Mouse (Mus musculus) spleen, adult 2 months (tissue): ENCODE data around the gene Gp6.

ENCODE experiments used
- CTCF ChIP-seq: fragments of 200-500 bp; IDR thresholded peaks from 2 replicates; pipeline ENCODE4 v1.5.1; 2011; ENCODE audit warnings: mild to moderate bottlenecking, inconsistent platforms; ENCODE audit not compliant: insufficient read depth, insufficient read length, insufficient replicate concordance; ENCODE audit errors: extremely low read depth
- POLR2A ChIP-seq: fragments of 200-500 bp; IDR thresholded peaks from 2 replicates; pipeline ENCODE4 v1.6.1; 2011; ENCODE audit warnings: low read depth, low read length, inconsistent platforms

DNA sequence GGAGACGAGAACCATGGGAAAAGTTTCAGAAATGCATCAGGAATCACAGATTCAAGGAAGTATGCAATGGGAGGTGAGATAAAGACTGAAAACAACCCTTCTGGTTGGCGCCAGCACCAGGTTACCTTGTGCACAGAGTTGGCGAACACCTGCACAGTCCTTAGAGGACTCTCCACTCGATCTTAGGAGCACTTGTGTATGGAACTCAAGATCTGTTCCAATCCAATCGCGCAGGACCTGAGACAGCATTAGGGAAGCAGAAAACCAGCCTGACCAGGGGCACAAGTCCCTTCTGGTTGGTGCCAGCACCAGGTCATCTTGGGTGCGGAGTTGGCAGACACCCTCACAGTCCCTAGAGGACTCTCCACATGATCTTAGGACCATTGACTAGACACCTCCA, 24.0 kb downstream of the Gp6 start:
- TF ChIP-seq POLR2A: no peak
- no peak for TF ChIP-seq CTCF
